Mouse (Mus musculus): ENCODE data around the gene Lrrc34. TPM values are rescaled to one million over a fixed set of nuclear protein-coding genes. Genes with fewer than 3 reads are reported as not detected.
A peak's percentile ranks its signal among the peaks of the same experiment; 100 is the strongest.

Gene Lrrc34
- polyA plus RNA-seq (2015; fragmentation: Nextera tagmentation; extraction: Ambion mirVana) = 0.05 TPM in 1 of 2 replicates, not detected in the other

GRCm38 (mm10) chr3:30647440-30648090 is at the start of gene Lrrc34:
Gene Lrrc34, minus strand, starts transcription at chr3:30647869.
- Histone ChIP-seq H3K27me3 (peaks cover 56% of the 10 kb centered on the region), H3K27ac (replicated peaks) (no peak within 1 kb of the TSS), H3K4me1 (replicated peaks) (0 out of 2 replicates have a peak, but pooled peaks cover 3% of the 10 kb centered on the region), H3K9me3 (replicated peaks) (no peaks in the 10 kb centered on the region), H3K4me2 (peak within 1 kb of the TSS; percentile 56), H3K36me3 (replicated peaks) (no peaks in the 10 kb centered on the region), H3K9ac (no peak within 1 kb of the TSS), H3K4me3 (replicated peaks) (peak within 1 kb of the TSS; percentile 17; the same call in 1 of the 2 replicates)
- WGBS (ENCODE audit: insufficient replicate concordance) = 1% methylated on average over 25 of the region's 25 CpGs
- no peak for ATAC-seq (ENCODE audit: insufficient read depth)

DNA sequence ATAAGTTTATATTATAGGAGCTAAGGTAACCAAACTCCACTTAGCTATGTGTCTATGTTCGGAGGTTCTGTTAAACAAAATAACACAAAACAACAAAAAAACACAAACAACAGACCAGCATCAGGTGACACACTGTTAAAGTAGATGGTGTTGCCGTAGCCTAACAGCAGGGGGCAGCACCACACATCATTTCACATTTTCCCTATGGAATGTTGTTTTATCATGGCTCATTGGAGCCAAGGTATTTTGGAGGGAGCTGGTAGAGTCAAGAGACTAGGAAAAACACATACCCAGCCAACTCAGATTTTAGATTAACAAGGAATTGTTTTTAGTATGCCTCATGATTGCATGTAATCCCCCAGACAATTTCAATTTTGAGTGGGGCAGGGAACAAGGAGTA is 48.7 kb upstream of the Lrrc34 start:
- Histone ChIP-seq H3K27me3 (no peaks in the 10 kb centered on the region; the same call in 1 of the 2 replicates), H3K9ac (no peak overlapping the region), H3K27ac (replicated peaks) (no peak overlapping the region), H3K4me3 (replicated peaks) (no peak overlapping the region), H3K36me3 (replicated peaks) (no peaks in the 10 kb centered on the region), H3K4me1 (replicated peaks) (no peaks in the 10 kb centered on the region), H3K4me2 (no peak overlapping the region), H3K9me3 (replicated peaks) (no peaks in the 10 kb centered on the region)
- WGBS (ENCODE audit: insufficient replicate concordance) = 12% methylated on average over 2 of the region's 2 CpGs
- no peak for ATAC-seq (ENCODE audit: insufficient read depth)

GRCm38 (mm10) chr3:30695661-30696060 is 48.0 kb upstream of the Lrrc34 start:
- Histone ChIP-seq H3K9me3 (replicated peaks) (no peaks in the 10 kb centered on the region), H3K4me1 (replicated peaks) (no peaks in the 10 kb centered on the region), H3K4me2 (no peak overlapping the region), H3K27ac (replicated peaks) (no peak overlapping the region), H3K4me3 (replicated peaks) (no peak overlapping the region), H3K36me3 (replicated peaks) (no peaks in the 10 kb centered on the region), H3K9ac (no peak overlapping the region), H3K27me3 (no peaks in the 10 kb centered on the region; the same call in 1 of the 2 replicates)
- no peak for ATAC-seq (ENCODE audit: insufficient read depth)
- 78% methylated on average over 2 of the region's 2 CpGs for WGBS (ENCODE audit: insufficient replicate concordance)

DNA sequence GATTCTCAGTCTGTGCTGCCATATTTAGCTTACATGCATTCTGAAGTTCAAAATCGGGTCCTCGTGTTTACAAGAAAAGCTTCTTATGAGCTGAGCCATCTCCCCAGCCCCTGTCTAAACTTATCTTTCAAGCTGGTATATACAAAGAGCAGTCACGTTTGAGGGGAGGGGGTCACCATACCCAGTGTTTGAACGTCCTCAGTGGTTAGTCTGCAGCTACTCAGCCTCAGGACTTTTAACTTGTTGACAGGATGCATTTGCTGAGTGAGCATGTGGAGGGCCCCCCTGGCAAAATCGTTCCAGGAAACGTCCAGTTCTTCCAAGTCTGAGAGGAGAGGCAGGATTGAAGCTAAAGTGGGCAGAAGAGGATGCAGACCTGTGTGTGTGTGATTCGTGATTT is 43.3 kb upstream of the Lrrc34 start:
- no peaks in the 10 kb centered on the region for H3K4me1 ChIP-seq (replicated peaks)
- no peaks in the 10 kb centered on the region for H3K36me3 ChIP-seq (replicated peaks)
- H3K27me3 ChIP-seq = no peaks in the 10 kb centered on the region
- 42% methylated on average over 7 of the region's 7 CpGs for WGBS (ENCODE audit: insufficient replicate concordance)
- no peak overlapping the region for H3K4me3 ChIP-seq (replicated peaks)
- no peak overlapping the region for H3K9ac ChIP-seq
- H3K9me3 ChIP-seq (replicated peaks) = no peaks in the 10 kb centered on the region
- no peak for ATAC-seq (ENCODE audit: insufficient read depth)
- no peak overlapping the region for H3K4me2 ChIP-seq
- H3K27ac ChIP-seq (replicated peaks) = no peak overlapping the region

GRCm38 (mm10) chr3:30687216-30687615 is 39.5 kb upstream of the Lrrc34 start:
- Histone ChIP-seq H3K36me3 (replicated peaks) (no peaks in the 10 kb centered on the region), H3K4me2 (no peak overlapping the region), H3K27ac (replicated peaks) (no peak overlapping the region), H3K9ac (no peak overlapping the region), H3K4me1 (replicated peaks) (no peaks in the 10 kb centered on the region), H3K27me3 (no peaks in the 10 kb centered on the region), H3K4me3 (replicated peaks) (no peak overlapping the region), H3K9me3 (replicated peaks) (no peaks in the 10 kb centered on the region)
- ATAC-seq (ENCODE audit: insufficient read depth) = no peak
- 51% methylated on average over 3 of the region's 3 CpGs for WGBS (ENCODE audit: insufficient replicate concordance)

GRCm38 (mm10) chr3:30683190-30683589 is 35.5 kb upstream of the Lrrc34 start:
- ATAC-seq (ENCODE audit: insufficient read depth) = no peak
- 12% methylated on average over 6 of the region's 6 CpGs for WGBS (ENCODE audit: insufficient replicate concordance)
- Histone ChIP-seq H3K4me1 (replicated peaks) (no peaks in the 10 kb centered on the region), H3K9me3 (replicated peaks) (no peaks in the 10 kb centered on the region), H3K27me3 (no peaks in the 10 kb centered on the region), H3K4me2 (no peak overlapping the region), H3K9ac (no peak overlapping the region), H3K36me3 (replicated peaks) (no peaks in the 10 kb centered on the region), H3K27ac (replicated peaks) (no peak overlapping the region), H3K4me3 (replicated peaks) (no peak overlapping the region)

GRCm38 (mm10) chr3:30658486-30658885 is 10.8 kb upstream of the Lrrc34 start:
- no peaks in the 10 kb centered on the region for H3K4me1 ChIP-seq (replicated peaks)
- no peak for ATAC-seq (ENCODE audit: insufficient read depth)
- 65% methylated on average over 9 of the region's 9 CpGs for WGBS (ENCODE audit: insufficient replicate concordance)

DNA sequence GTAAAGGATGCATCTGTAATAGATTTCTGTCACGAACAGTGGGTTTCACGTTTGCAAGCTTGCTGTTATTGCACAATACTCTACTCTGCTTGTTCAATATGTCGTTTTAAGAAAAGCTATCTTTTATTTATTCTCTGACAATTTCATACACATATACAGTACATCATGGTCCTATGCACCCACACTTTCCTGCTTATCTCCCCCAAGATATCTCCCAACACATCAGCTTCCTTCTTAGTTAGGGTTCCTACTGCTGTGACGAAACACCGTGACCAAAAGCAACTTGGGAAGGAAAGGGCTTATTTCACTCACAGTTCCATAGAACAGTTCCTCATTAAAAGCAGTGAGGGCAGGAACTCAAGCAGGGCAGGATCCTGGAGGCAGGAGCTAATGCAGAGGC is 8.3 kb upstream of the Lrrc34 start:
- H3K36me3 ChIP-seq (replicated peaks) = no peaks in the 10 kb centered on the region
- 50% methylated on average over 5 of the region's 5 CpGs for WGBS (ENCODE audit: insufficient replicate concordance)
- H3K4me2 ChIP-seq = no peak overlapping the region
- no peak overlapping the region for H3K4me3 ChIP-seq (replicated peaks)
- no peaks in the 10 kb centered on the region for H3K9me3 ChIP-seq (replicated peaks)
- no peaks in the 10 kb centered on the region for H3K4me1 ChIP-seq (replicated peaks)
- no peak for ATAC-seq (ENCODE audit: insufficient read depth)
- no peak overlapping the region for H3K9ac ChIP-seq
- no peak overlapping the region for H3K27ac ChIP-seq (replicated peaks)
- H3K27me3 ChIP-seq = peaks cover 10% of the 10 kb centered on the region

More at GRCm38 (mm10) chr3:30658486-30658885, 10.8 kb upstream of the Lrrc34 start:
- Histone ChIP-seq H3K36me3 (replicated peaks) (no peaks in the 10 kb centered on the region), H3K27me3 (no peaks in the 10 kb centered on the region), H3K9me3 (replicated peaks) (no peaks in the 10 kb centered on the region), H3K27ac (replicated peaks) (no peak overlapping the region), H3K4me3 (replicated peaks) (no peak overlapping the region), H3K4me2 (no peak overlapping the region), H3K9ac (no peak overlapping the region)

GRCm38 (mm10) chr3:30650062-30650841 is 2.6 kb upstream of the Lrrc34 start:
- Histone ChIP-seq H3K27ac (replicated peaks) (no peak overlapping the region), H3K36me3 (replicated peaks) (no peaks in the 10 kb centered on the region), H3K4me1 (replicated peaks) (0 out of 2 replicates have a peak, but pooled peaks cover 3% of the 10 kb centered on the region), H3K27me3 (peaks cover 56% of the 10 kb centered on the region), H3K4me3 (replicated peaks) (peak overlapping the region; percentile 20), H3K4me2 (peak overlapping the region; percentile 56), H3K9me3 (replicated peaks) (no peaks in the 10 kb centered on the region), H3K9ac (no peak overlapping the region)
- WGBS (ENCODE audit: insufficient replicate concordance) = under 1% methylated on average over 41 of the region's 41 CpGs
- ATAC-seq (ENCODE audit: insufficient read depth) = no peak

DNA sequence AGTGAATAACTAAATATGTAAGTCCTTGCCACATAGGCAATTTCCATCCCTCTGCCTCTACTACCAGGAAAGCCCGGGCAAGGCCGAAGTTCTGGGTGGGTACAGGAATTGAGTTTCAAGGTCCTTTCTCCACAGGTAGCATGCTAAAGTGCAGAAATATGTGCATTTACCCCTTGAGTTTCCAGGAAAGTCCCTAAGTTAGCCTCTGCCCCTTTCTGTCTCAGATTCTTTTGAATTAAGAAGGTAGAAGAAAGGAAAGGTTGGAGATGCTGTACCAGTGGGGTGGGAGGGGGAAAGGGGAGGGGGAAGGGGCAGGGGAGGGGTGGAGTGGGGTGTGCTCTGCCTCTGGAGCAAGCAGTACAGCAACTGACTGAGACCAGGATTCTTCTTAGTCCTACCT is 797 bp upstream of the Lrrc34 start:
- H3K36me3 ChIP-seq (replicated peaks) = no peaks in the 10 kb centered on the region
- H3K4me3 ChIP-seq (replicated peaks) = no peak overlapping the region
- no peaks in the 10 kb centered on the region for H3K9me3 ChIP-seq (replicated peaks)
- 69% methylated on average over 2 of the region's 2 CpGs for whole genome bisulfite sequencing (ENCODE audit: insufficient replicate concordance)
- H3K9ac ChIP-seq = no peak overlapping the region
- no peak for ATAC-seq (ENCODE audit: insufficient read depth)
- H3K4me2 ChIP-seq = no peak overlapping the region
- peaks cover 56% of the 10 kb centered on the region for H3K27me3 ChIP-seq
- 0 out of 2 replicates have a peak, but pooled peaks cover 3% of the 10 kb centered on the region for H3K4me1 ChIP-seq (replicated peaks)
- H3K27ac ChIP-seq (replicated peaks) = no peak overlapping the region

DNA sequence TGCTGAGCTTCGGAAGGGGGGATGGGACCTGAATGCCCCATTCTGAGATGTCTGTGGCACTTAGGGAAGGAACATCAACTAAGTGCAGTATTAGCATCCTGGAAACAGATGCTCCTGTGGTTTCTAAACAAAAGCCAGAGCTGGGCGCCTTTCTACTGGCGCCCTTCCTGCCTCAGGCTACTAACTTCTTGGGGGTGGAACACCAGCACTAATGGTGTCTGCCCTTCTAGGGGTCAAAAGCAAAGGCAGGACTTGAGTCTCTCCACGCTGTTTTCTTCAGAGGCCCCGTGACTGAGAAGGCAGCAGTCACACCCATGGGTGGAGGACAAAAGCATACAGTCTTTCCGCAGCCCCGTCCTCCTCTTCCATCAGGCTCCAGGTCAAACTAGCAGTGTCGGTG is 908 bp downstream of the Lrrc34 start:
- WGBS (ENCODE audit: insufficient replicate concordance) = 35% methylated on average over 8 of the region's 8 CpGs
- no peak for ATAC-seq (ENCODE audit: insufficient read depth)
- Histone ChIP-seq H3K9ac (no peak overlapping the region), H3K4me3 (replicated peaks) (no peak overlapping the region), H3K27ac (replicated peaks) (no peak overlapping the region), H3K27me3 (peaks cover 55% of the 10 kb centered on the region), H3K4me2 (no peak overlapping the region), H3K9me3 (replicated peaks) (no peaks in the 10 kb centered on the region), H3K36me3 (replicated peaks) (no peaks in the 10 kb centered on the region), H3K4me1 (replicated peaks) (0 out of 2 replicates have a peak, but pooled peaks cover 3% of the 10 kb centered on the region)

Measured in liver, embryonic 15.5 days (tissue).